Comparison of ENCODE assay signal across 24 mouse cellular contexts in the genomic region with DNA sequence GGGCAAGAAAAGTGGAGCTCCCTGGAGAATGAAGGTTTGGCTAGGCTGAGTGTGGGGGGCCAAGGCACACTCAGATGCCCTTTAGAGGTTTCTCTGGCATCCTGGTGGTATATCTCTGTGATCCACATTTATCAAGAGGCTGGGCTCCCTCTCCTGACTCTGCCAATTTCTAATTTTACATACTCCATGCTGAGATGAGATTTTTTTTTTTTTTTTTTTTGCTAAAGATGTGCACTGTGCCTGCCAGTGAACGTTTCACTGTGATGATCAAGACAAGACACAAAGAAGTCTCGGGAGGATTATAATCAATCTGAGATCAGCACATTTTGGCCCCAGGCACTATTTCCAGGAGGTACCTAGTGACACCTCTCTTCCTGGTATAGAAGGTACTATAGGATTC. TPM values are rescaled to one million over a fixed set of nuclear protein-coding genes. Genes with fewer than 3 reads are reported as not detected.
DNase-seq lines count a peak whose midpoint lies in the region; ATAC-seq and TF ChIP-seq lines count a peak whose summit lies in the region.
"Had no signal": no experiment of that assay in that cellular context is flagged by ENCODE, and none has a peak within 500 bp of the region (broad histone marks: within the 10 kb centered on the region; RNA-seq: fewer than 3 reads in every experiment).

No protein-coding gene starts in this region.

- peak; percentile 72; the same call in 1 of the 2 replicates for ATAC-seq in forebrain, postnatal 0 days
- ATAC-seq in forebrain, embryonic 13.5 days: no peak
- ATAC-seq in hindbrain, embryonic 13.5 days (ENCODE audit: low FRiP score): no peak
- ATAC-seq in hindbrain, postnatal 0 days: no peak
- no peak for ATAC-seq in midbrain, embryonic 13.5 days
- no peak for ATAC-seq in midbrain, embryonic 15.5 days (replicated peaks)
- ATAC-seq: activated CD4-positive, CD25-positive, alpha-beta regulatory T cell, adult 4 months; CD4-positive, CD25-positive, alpha-beta regulatory T cell, adult 4 months; forebrain, embryonic 14.5 days; forebrain, embryonic 16.5 days; Patski had no signal

- no peak overlapping the region for H3K27ac ChIP-seq in forebrain, postnatal 0 days (ENCODE audit: low read depth, low read length)
- H3K27ac ChIP-seq in forebrain, embryonic 13.5 days: no peak overlapping the region
- peak overlapping the region; percentile 48; the same call in 1 of the 2 replicates for H3K27ac ChIP-seq in hindbrain, embryonic 13.5 days
- no peak overlapping the region for H3K27ac ChIP-seq in hindbrain, postnatal 0 days
- H3K27ac ChIP-seq in midbrain, embryonic 13.5 days: 0 out of 2 replicates have a peak overlapping the region, but pooled peaks have one; percentile 5
- no peak overlapping the region for H3K27ac ChIP-seq in midbrain, embryonic 15.5 days
- H3K27ac ChIP-seq: embryonic facial prominence, embryonic 10.5 days; embryonic facial prominence, embryonic 12.5 days had no signal

- H3K9me3 ChIP-seq in forebrain, postnatal 0 days (ENCODE audit: low read length): no peaks in the 10 kb centered on the region
- H3K9me3 ChIP-seq in forebrain, embryonic 13.5 days (replicated peaks): no peaks in the 10 kb centered on the region
- H3K9me3 ChIP-seq in hindbrain, embryonic 13.5 days: no peaks in the 10 kb centered on the region
- H3K9me3 ChIP-seq in hindbrain, postnatal 0 days (ENCODE audit: low read length): no peaks in the 10 kb centered on the region
- no peaks in the 10 kb centered on the region for H3K9me3 ChIP-seq in midbrain, embryonic 13.5 days
- no peaks in the 10 kb centered on the region for H3K9me3 ChIP-seq in midbrain, embryonic 15.5 days
- H3K9me3 ChIP-seq: embryonic facial prominence, embryonic 10.5 days; embryonic facial prominence, embryonic 12.5 days; G1E had no signal

- 66% methylated on average over 2 of the region's 2 CpGs for WGBS in forebrain, postnatal 0 days
- WGBS in forebrain, embryonic 13.5 days: 67% methylated on average over 2 of the region's 2 CpGs
- WGBS in hindbrain, embryonic 13.5 days: 53% methylated on average over 2 of the region's 2 CpGs
- WGBS in hindbrain, postnatal 0 days: 36% methylated on average over 2 of the region's 2 CpGs
- WGBS in midbrain, embryonic 13.5 days: 53% methylated on average over 2 of the region's 2 CpGs
- 49% methylated on average over 2 of the region's 2 CpGs for WGBS in midbrain, embryonic 15.5 days

- no peak overlapping the region for H3K9ac ChIP-seq in forebrain, postnatal 0 days
- H3K9ac ChIP-seq in forebrain, embryonic 13.5 days: no peak overlapping the region
- H3K9ac ChIP-seq in hindbrain, embryonic 13.5 days: no peak overlapping the region
- H3K9ac ChIP-seq in hindbrain, postnatal 0 days (replicated peaks; ENCODE audit: low read length): no peak overlapping the region
- H3K9ac ChIP-seq in midbrain, embryonic 13.5 days (replicated peaks): no peak overlapping the region
- H3K9ac ChIP-seq in midbrain, embryonic 15.5 days: no peak overlapping the region
- H3K9ac ChIP-seq: embryonic facial prominence, embryonic 12.5 days had no signal

- H3K4me1 ChIP-seq in forebrain, postnatal 0 days (ENCODE audit: insufficient read depth): no peaks in the 10 kb centered on the region
- H3K4me1 ChIP-seq in forebrain, embryonic 13.5 days: peaks cover 3% of the 10 kb centered on the region; the same call in 1 of the 2 replicates
- peaks cover 10% of the 10 kb centered on the region; the same call in 1 of the 2 replicates for H3K4me1 ChIP-seq in hindbrain, embryonic 13.5 days (replicated peaks)
- no peaks in the 10 kb centered on the region for H3K4me1 ChIP-seq in hindbrain, postnatal 0 days (ENCODE audit: insufficient read depth, low read length)
- H3K4me1 ChIP-seq in midbrain, embryonic 13.5 days (replicated peaks): peaks cover 8% of the 10 kb centered on the region
- H3K4me1 ChIP-seq in midbrain, embryonic 15.5 days: peaks cover 4% of the 10 kb centered on the region; the same call in 1 of the 2 replicates
- H3K4me1 ChIP-seq: embryonic facial prominence, embryonic 10.5 days; embryonic facial prominence, embryonic 12.5 days had no signal

- H3K36me3 ChIP-seq in forebrain, postnatal 0 days (ENCODE audit: insufficient read depth): no peaks in the 10 kb centered on the region
- no peaks in the 10 kb centered on the region for H3K36me3 ChIP-seq in forebrain, embryonic 13.5 days (ENCODE audit: poor library complexity, severe bottlenecking)
- no peaks in the 10 kb centered on the region for H3K36me3 ChIP-seq in hindbrain, embryonic 13.5 days
- H3K36me3 ChIP-seq in hindbrain, postnatal 0 days (ENCODE audit: insufficient read depth, low read length): no peaks in the 10 kb centered on the region
- H3K36me3 ChIP-seq in midbrain, embryonic 13.5 days: no peaks in the 10 kb centered on the region
- no peaks in the 10 kb centered on the region for H3K36me3 ChIP-seq in midbrain, embryonic 15.5 days (replicated peaks)
- H3K36me3 ChIP-seq: embryonic facial prominence, embryonic 10.5 days; embryonic facial prominence, embryonic 12.5 days; G1E had no signal

- TF ChIP-seq CTCF in forebrain, postnatal 0 days (IDR thresholded peaks at IDR 0.05; ENCODE audit: low read depth): no peak
- no peak for TF ChIP-seq CTCF in hindbrain, postnatal 0 days (IDR thresholded peaks at IDR 0.05; ENCODE audit: low read depth)

- peak; percentile 46 for DNase-seq in forebrain, postnatal 0 days
- DNase-seq in hindbrain, postnatal 0 days (ENCODE audit: low spot score): no peak
- DNase-seq: adrenal gland, adult 8-10 months; adrenal gland, postnatal 14 days; adrenal gland, postnatal 36 days; B cell, adult 2 months; cerebellum, adult 11-12 months; cerebellum, adult 2 months; cerebellum, adult 9-10 months; cerebellum, postnatal 10 days; cerebellum, postnatal 25 days had no signal

- H3K4me2 ChIP-seq in forebrain, postnatal 0 days (ENCODE audit: low read depth): no peak overlapping the region
- no peak overlapping the region for H3K4me2 ChIP-seq in forebrain, embryonic 13.5 days
- H3K4me2 ChIP-seq in hindbrain, embryonic 13.5 days: no peak overlapping the region
- H3K4me2 ChIP-seq in hindbrain, postnatal 0 days (ENCODE audit: low read depth, low read length): no peak overlapping the region
- H3K4me2 ChIP-seq in midbrain, embryonic 13.5 days (replicated peaks): no peak overlapping the region
- H3K4me2 ChIP-seq in midbrain, embryonic 15.5 days: no peak overlapping the region
- H3K4me2 ChIP-seq: embryonic facial prominence, embryonic 12.5 days had no signal

- H3K4me3 ChIP-seq in forebrain, postnatal 0 days (ENCODE audit: low read depth, low read length): no peak overlapping the region
- no peak overlapping the region for H3K4me3 ChIP-seq in forebrain, embryonic 13.5 days
- no peak overlapping the region for H3K4me3 ChIP-seq in hindbrain, embryonic 13.5 days
- H3K4me3 ChIP-seq in hindbrain, postnatal 0 days (ENCODE audit: low read length): no peak overlapping the region
- no peak overlapping the region for H3K4me3 ChIP-seq in midbrain, embryonic 13.5 days (replicated peaks)
- no peak overlapping the region for H3K4me3 ChIP-seq in midbrain, embryonic 15.5 days
- H3K4me3 ChIP-seq: embryonic facial prominence, embryonic 10.5 days; embryonic facial prominence, embryonic 12.5 days had no signal

- H3K27me3 ChIP-seq in forebrain, postnatal 0 days (ENCODE audit: insufficient read depth, low read length): no peaks in the 10 kb centered on the region
- no peaks in the 10 kb centered on the region for H3K27me3 ChIP-seq in forebrain, embryonic 13.5 days
- H3K27me3 ChIP-seq in hindbrain, embryonic 13.5 days: no peaks in the 10 kb centered on the region
- no peaks in the 10 kb centered on the region for H3K27me3 ChIP-seq in hindbrain, postnatal 0 days (ENCODE audit: insufficient read depth, low read length)
- no peaks in the 10 kb centered on the region for H3K27me3 ChIP-seq in midbrain, embryonic 13.5 days
- no peaks in the 10 kb centered on the region for H3K27me3 ChIP-seq in midbrain, embryonic 15.5 days (replicated peaks)
- H3K27me3 ChIP-seq: CH12.LX; embryonic facial prominence, embryonic 12.5 days; Patski had no signal

RNA-seq across cellular contexts. Expression of a gene that starts 46.2 kb away (rescaled TPM):
- 6.7 and 10.6 TPM in 2 replicates for total RNA-seq in forebrain, postnatal 0 days (2014; rRNA removed)
- polyA plus RNA-seq in forebrain, postnatal 0 days (2015; fragmentation: Nextera tagmentation; extraction: Ambion mirVana): 5.3 and 6.3 TPM in 2 replicates
- 4.4 and 6.1 TPM in 2 replicates for polyA plus RNA-seq in forebrain, embryonic 13.5 days (2015; fragmentation: Nextera tagmentation; extraction: Ambion mirVana)
- 8.3 and 8.9 TPM in 2 replicates for polyA plus RNA-seq in hindbrain, embryonic 13.5 days (2015; fragmentation: Nextera tagmentation; extraction: Ambion mirVana)
- total RNA-seq in hindbrain, postnatal 0 days (2014; rRNA removed): 15.6 and 25.2 TPM in 2 replicates
- polyA plus RNA-seq in hindbrain, postnatal 0 days (2015; fragmentation: Nextera tagmentation; extraction: Ambion mirVana): 11.3 and 14.5 TPM in 2 replicates
- polyA plus RNA-seq in midbrain, embryonic 13.5 days (2015; fragmentation: Nextera tagmentation; extraction: Ambion mirVana): 7.8 and 8.3 TPM in 2 replicates
- polyA plus RNA-seq in midbrain, embryonic 15.5 days (2015; fragmentation: Nextera tagmentation; extraction: Ambion mirVana): 8.4 and 9.8 TPM in 2 replicates
- total RNA-seq: CH12.LX had no signal
- polyA plus RNA-seq: G1E had no signal

Comparison
In these comparisons a context has a peak if more than half of its experiments do, and no peak if none do; other contexts are left out.
1. H3K27ac ChIP-seq: peak in hindbrain, embryonic 13.5 days (single experiment) and midbrain, embryonic 13.5 days (single experiment); none in forebrain, postnatal 0 days (single experiment), forebrain, embryonic 13.5 days (single experiment), hindbrain, postnatal 0 days (single experiment) and midbrain, embryonic 15.5 days (single experiment).